Mouse (Mus musculus) c-Kit-positive CD71-positive TER-119-positive erythroid progenitor cells, embryonic 14.5 days (primary cell): Measurements from ENCODE around the gene Ttc21b.

Source experiments
- DNase-seq: peaks from one replicate; pipeline ENCODE4 v3.0.0-alpha.2; 2013; ENCODE audit warnings: low spot score

Ttc21b gene

GRCm38 (mm10) chr2:66171643-66172042 is 84.8 kb downstream of the Ttc21b start:
- no peak for DNase-seq

GRCm38 (mm10) chr2:66170721-66171120 is 85.7 kb downstream of the Ttc21b start:
- no peak for DNase-seq

GRCm38 (mm10) chr2:66165025-66165424 is 91.4 kb downstream of the Ttc21b start:
- no peak for DNase-seq

GRCm38 (mm10) chr2:66158140-66158915 is 98.1 kb downstream of the Ttc21b start:
- DNase-seq = no peak

- no peak for DNase-seq
These were observed 105.0 kb downstream of the Ttc21b start for GRCm38 (mm10) chr2:66151436-66151835.

GRCm38 (mm10) chr2:66150531-66150930 is 105.9 kb downstream of the Ttc21b start:
- DNase-seq = no peak

GRCm38 (mm10) chr2:66148654-66149230 is 107.7 kb downstream of the Ttc21b start:
- DNase-seq = no peak

- no peak for DNase-seq
These were observed 109.9 kb downstream of the Ttc21b start for GRCm38 (mm10) chr2:66146473-66146872.

GRCm38 (mm10) chr2:66144770-66145169 is 111.6 kb downstream of the Ttc21b start:
- DNase-seq = no peak

- no peak for DNase-seq
These were observed 113.1 kb downstream of the Ttc21b start for GRCm38 (mm10) chr2:66143284-66143683.

GRCm38 (mm10) chr2:66142711-66143110 is 113.7 kb downstream of the Ttc21b start:
- no peak for DNase-seq

GRCm38 (mm10) chr2:66142268-66142667 is 114.1 kb downstream of the Ttc21b start:
- no peak for DNase-seq

GRCm38 (mm10) chr2:66140246-66140645 is 116.2 kb downstream of the Ttc21b start:
- no peak for DNase-seq
